Mouse (Mus musculus): Measurements from ENCODE around the gene Sbk2. TPM values are rescaled to one million over a fixed set of nuclear protein-coding genes. Genes with fewer than 3 reads are reported as not detected.
A peak's percentile ranks its signal among the peaks of the same experiment; 100 is the strongest.
"Not testable (repeated sequence)": the region's sequence is repeated elsewhere in the genome, so short reads cannot be mapped to it uniquely, and the experiment has no call there.

The Sbk2 gene
- 0.06 TPM for polyA plus RNA-seq (2012; fragmentation: generic; extraction: Trizol)
- long read RNA-seq, experiment 1, result 0 reads
- long read RNA-seq, experiment 2, result 0 reads

DNA sequence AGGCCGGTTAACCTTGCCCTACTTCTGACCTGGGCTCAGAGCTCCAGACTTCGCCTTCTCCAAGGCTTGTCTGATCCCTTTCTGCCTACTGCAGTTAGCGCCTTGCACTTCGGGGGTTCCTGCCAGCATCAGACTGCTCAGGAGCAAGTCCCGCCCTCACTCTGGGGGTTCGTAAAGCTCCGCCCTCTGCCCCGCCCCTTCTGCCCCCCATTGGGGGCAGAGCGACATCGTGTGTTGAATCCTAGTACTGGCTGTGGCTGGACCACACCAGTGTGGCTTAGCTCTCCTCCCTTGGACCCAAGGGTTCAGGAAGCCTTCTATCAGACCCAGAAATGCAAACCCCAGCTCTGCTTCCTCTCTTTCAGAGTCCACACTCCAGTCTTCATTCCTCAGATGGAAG, at the start of gene Sbk2:
TSS of gene Sbk2 (minus strand) at position 135 of the 400 bp plus-strand sequence.
- TF ChIP-seq USF1 (IDR thresholded peaks at IDR 0.05; ENCODE audit: low read depth) (no peak), CTCF (IDR thresholded peaks at IDR 0.05; ENCODE audit: control insufficient read depth, insufficient read depth, insufficient read length) (peak; percentile 48)
- H3K79me2 ChIP-seq (ENCODE audit: control insufficient read depth, insufficient read depth), result no peaks in the 10 kb centered on the region
- no peaks in the 10 kb centered on the region for H3K79me3 ChIP-seq (ENCODE audit: low read depth)
- no peaks in the 10 kb centered on the region for H3K36me3 ChIP-seq (ENCODE audit: control insufficient read depth, insufficient read depth)
- H3K4me3 ChIP-seq (ENCODE audit: insufficient read depth, poor library complexity, severe bottlenecking), result no peak within 1 kb of the TSS
- peaks cover 11% of the 10 kb centered on the region for H3K27me3 ChIP-seq (ENCODE audit: control insufficient read depth, insufficient read depth, insufficient read length)
- H3ac ChIP-seq (ENCODE audit: control insufficient read depth, insufficient read length, low read depth), result no peak within 1 kb of the TSS

DNA sequence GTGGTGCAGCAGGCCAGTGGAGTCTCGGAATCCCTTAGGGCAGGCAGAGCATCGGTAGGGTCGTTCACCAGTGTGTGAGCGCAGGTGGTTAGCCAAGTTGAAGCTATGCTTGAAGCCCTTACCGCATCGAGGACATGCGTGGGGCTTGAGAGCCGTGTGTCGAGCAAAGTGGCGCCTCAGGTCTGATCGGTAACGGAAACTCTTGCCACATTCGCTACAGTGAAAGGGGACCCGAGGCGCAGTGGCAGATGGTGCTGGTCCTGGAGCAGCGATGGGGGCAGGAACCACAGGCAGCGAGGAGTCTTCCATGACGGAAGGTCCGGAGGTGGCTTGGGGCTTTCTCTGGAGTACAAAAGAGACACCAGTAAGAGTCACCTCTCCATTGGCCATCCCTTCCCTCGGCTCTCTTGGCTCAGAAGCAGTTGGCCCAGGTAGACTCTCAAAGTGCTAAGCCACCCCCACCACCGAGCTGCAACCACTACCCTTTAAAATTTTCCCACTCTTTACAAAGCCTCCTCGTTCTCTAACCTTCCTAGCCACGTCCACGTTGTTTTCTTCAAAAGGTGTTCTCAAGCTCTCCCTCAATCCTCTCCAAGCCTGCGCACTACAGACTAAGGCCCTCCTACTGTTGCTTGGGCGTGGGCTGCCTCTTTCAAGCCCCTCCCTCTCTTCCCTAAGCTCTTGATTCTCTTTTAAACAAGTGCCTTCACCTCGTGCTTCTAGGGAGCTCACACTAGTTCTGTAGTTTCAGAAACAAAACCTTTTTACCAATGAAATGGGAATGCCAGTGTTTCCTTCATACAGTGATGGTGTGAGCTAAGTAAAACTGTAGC, 48.7 kb upstream of the Sbk2 start:
- Histone ChIP-seq H3K4me3 (ENCODE audit: insufficient read depth, poor library complexity, severe bottlenecking) (no peak overlapping the region), H3K27me3 (ENCODE audit: control insufficient read depth, insufficient read depth, insufficient read length) (no peaks in the 10 kb centered on the region), H3ac (ENCODE audit: control insufficient read depth, insufficient read length, low read depth) (no peak overlapping the region), H3K79me3 (ENCODE audit: low read depth) (peaks cover 4% of the 10 kb centered on the region), H3K36me3 (ENCODE audit: control insufficient read depth, insufficient read depth) (peaks cover 43% of the 10 kb centered on the region), H3K79me2 (ENCODE audit: control insufficient read depth, insufficient read depth) (peaks cover 11% of the 10 kb centered on the region)
- no peak for TF ChIP-seq MYOD1 (IDR thresholded peaks at IDR 0.05; ENCODE audit: control insufficient read depth, insufficient read length, low read depth)
- no peak for TF ChIP-seq USF1 (IDR thresholded peaks at IDR 0.05; ENCODE audit: low read depth)
- TF ChIP-seq CEBPB (IDR thresholded peaks at IDR 0.05; ENCODE audit: low read depth), result no peak
- no peak for TF ChIP-seq MAX (IDR thresholded peaks at IDR 0.05)
- no peak for TF ChIP-seq MYOG (IDR thresholded peaks at IDR 0.05; ENCODE audit: control insufficient read depth, extremely low read depth, insufficient read length)
- TF ChIP-seq CTCF (IDR thresholded peaks at IDR 0.05; ENCODE audit: control insufficient read depth, insufficient read depth, insufficient read length), result no peak
- TF ChIP-seq FOSL1 (IDR thresholded peaks at IDR 0.05; ENCODE audit: insufficient read depth, low read length, poor library complexity, severe bottlenecking), result no peak

DNA sequence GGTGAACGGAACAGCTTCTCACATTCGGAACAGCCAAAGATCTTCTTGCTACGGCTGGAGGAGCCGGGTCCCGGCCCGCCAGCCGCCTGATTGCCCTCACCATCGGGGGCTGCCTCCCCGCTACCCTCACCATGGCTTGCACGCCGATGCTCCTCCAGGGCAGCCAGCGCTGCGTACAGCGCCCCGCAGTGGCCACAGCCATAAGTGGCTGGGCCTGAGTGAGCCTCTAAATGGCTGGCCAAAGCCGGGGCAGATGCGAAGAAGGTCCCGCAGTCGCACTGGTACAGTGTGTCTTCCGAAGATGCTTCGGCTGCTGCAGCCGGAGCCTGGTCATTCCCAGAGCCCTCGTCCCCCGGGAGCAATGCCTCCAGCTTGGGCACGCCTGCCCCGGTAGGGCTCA, 44.0 kb upstream of the Sbk2 start:
- H3ac ChIP-seq (ENCODE audit: control insufficient read depth, insufficient read length, low read depth), result no peak overlapping the region
- H3K79me3 ChIP-seq (ENCODE audit: low read depth), result no peaks in the 10 kb centered on the region
- peaks cover 7% of the 10 kb centered on the region for H3K79me2 ChIP-seq (ENCODE audit: control insufficient read depth, insufficient read depth)
- no peaks in the 10 kb centered on the region for H3K27me3 ChIP-seq (ENCODE audit: control insufficient read depth, insufficient read depth, insufficient read length)
- peaks cover 45% of the 10 kb centered on the region for H3K36me3 ChIP-seq (ENCODE audit: control insufficient read depth, insufficient read depth)
- H3K4me3 ChIP-seq (ENCODE audit: insufficient read depth, poor library complexity, severe bottlenecking), result no peak overlapping the region
- no peak for TF ChIP-seq FOSL1 (IDR thresholded peaks at IDR 0.05; ENCODE audit: insufficient read depth, low read length, poor library complexity, severe bottlenecking)
- TF ChIP-seq CTCF (IDR thresholded peaks at IDR 0.05; ENCODE audit: control insufficient read depth, insufficient read depth, insufficient read length), result no peak
- no peak for TF ChIP-seq CEBPB (IDR thresholded peaks at IDR 0.05; ENCODE audit: low read depth)
- no peak for TF ChIP-seq MYOD1 (IDR thresholded peaks at IDR 0.05; ENCODE audit: control insufficient read depth, insufficient read length, low read depth)
- TF ChIP-seq MAX (IDR thresholded peaks at IDR 0.05), result no peak
- no peak for TF ChIP-seq MYOG (IDR thresholded peaks at IDR 0.05; ENCODE audit: control insufficient read depth, extremely low read depth, insufficient read length)
- TF ChIP-seq USF1 (IDR thresholded peaks at IDR 0.05; ENCODE audit: low read depth), result no peak

DNA sequence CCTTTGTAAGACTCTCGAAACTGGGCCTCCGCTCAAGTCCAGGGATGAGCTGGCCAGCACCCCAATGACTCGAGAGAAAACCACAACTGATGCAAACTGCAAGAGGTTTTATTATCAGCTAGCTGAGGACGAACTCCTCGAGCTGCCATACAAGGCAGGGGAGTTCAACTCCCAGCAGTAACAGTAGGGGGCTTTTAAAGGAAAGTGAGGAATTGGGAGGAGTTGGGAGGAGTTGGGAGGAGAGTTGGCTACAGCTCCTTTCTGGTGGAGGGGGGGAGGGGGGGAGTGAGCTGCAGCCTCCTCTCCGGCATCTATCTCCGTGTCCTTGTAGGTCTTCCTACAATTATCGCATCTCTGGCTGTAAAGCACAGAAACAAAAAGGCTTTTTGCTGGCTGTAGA, 38.7 kb upstream of the Sbk2 start:
- not testable (repeated sequence) for H3K79me2 ChIP-seq (ENCODE audit: control insufficient read depth, insufficient read depth); H3K79me3 ChIP-seq (ENCODE audit: low read depth); H3K36me3 ChIP-seq (ENCODE audit: control insufficient read depth, insufficient read depth); H3K4me3 ChIP-seq (ENCODE audit: insufficient read depth, poor library complexity, severe bottlenecking); H3ac ChIP-seq (ENCODE audit: control insufficient read depth, insufficient read length, low read depth); H3K27me3 ChIP-seq (ENCODE audit: control insufficient read depth, insufficient read depth, insufficient read length)

DNA sequence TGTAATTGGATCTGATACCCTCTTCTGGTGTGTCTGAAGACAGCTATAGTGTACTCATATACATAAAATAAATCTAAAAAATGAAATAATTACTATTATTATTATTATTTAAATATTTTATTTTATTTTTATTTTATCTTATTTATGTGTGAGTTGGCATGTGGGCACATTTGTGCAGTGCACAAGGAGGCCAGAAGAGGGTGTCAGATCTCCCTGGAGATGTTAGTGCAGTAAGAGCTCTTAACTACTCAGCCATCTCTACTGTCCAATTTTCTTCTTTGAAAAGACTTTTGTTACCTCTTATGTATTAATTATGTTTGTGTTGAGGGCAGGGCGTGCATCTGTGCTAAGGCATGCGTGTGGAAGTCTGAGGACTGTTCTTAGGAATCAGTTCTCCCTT, 35.7 kb upstream of the Sbk2 start:
- no peak overlapping the region for H3ac ChIP-seq (ENCODE audit: control insufficient read depth, insufficient read length, low read depth)
- no peak for TF ChIP-seq CTCF (IDR thresholded peaks at IDR 0.05; ENCODE audit: control insufficient read depth, insufficient read depth, insufficient read length)
- H3K79me3 ChIP-seq (ENCODE audit: low read depth), result no peaks in the 10 kb centered on the region
- no peak overlapping the region for H3K4me3 ChIP-seq (ENCODE audit: insufficient read depth, poor library complexity, severe bottlenecking)
- H3K36me3 ChIP-seq (ENCODE audit: control insufficient read depth, insufficient read depth), result no peaks in the 10 kb centered on the region
- H3K79me2 ChIP-seq (ENCODE audit: control insufficient read depth, insufficient read depth), result peaks cover 5% of the 10 kb centered on the region
- no peaks in the 10 kb centered on the region for H3K27me3 ChIP-seq (ENCODE audit: control insufficient read depth, insufficient read depth, insufficient read length)

DNA sequence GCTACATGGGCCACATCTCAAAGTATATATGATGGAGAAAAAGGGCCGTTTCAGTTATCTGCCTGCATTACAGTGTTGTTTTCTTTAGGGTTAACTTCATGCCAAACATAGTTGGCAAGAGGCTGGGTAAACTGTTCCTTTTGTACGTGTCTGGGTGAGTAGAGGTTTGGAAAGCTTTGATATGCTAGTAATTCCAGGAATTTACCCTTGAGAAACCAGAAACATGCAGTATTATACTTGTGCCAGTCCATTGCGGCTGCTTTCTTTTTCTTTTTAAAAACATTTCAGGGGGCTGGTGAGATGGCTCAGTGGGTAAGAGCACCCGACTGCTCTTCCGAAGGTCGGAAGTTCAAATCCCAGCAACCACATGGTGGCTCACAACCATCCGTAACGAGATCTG, 32.7 kb upstream of the Sbk2 start:
- no peak overlapping the region for H3ac ChIP-seq (ENCODE audit: control insufficient read depth, insufficient read length, low read depth)
- TF ChIP-seq CTCF (IDR thresholded peaks at IDR 0.05; ENCODE audit: control insufficient read depth, insufficient read depth, insufficient read length) (no peak), MAX (IDR thresholded peaks at IDR 0.05) (no peak), USF1 (IDR thresholded peaks at IDR 0.05; ENCODE audit: low read depth) (no peak)
- no peaks in the 10 kb centered on the region for H3K27me3 ChIP-seq (ENCODE audit: control insufficient read depth, insufficient read depth, insufficient read length)
- peaks cover 6% of the 10 kb centered on the region for H3K79me2 ChIP-seq (ENCODE audit: control insufficient read depth, insufficient read depth)
- no peak overlapping the region for H3K4me3 ChIP-seq (ENCODE audit: insufficient read depth, poor library complexity, severe bottlenecking)
- H3K79me3 ChIP-seq (ENCODE audit: low read depth), result no peaks in the 10 kb centered on the region
- H3K36me3 ChIP-seq (ENCODE audit: control insufficient read depth, insufficient read depth), result no peaks in the 10 kb centered on the region
